Mouse (Mus musculus) liver (tissue): ENCODE measurements around the gene Phactr3.
A peak's percentile ranks its signal among the peaks of the same experiment; 100 is the strongest.

Experiments used
- DNase-seq: peaks from one replicate; pipeline ENCODE4 v3.0.0-alpha.2; 2020; ENCODE audit warnings: mixed read lengths

Gene Phactr3

DNA sequence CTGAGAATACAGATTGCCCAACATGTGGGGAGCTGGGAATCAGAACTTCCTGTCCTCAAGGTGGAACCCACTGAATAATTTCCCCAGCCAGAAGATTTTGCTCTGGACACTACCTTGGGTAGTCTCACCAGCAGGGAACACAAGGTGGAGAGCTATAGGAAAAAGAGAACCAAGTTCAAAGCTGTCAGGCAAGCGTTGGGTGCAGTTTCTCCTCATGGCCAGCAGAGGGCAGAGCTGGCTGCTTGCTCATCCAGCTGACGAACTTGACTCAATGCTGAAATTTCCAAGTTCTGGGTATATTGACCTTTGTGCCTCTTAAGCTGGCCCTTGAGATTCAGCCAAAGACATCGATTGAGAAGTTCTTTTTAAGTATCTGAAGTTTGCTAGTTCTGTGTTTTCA lies 18.7 kb downstream of the Phactr3 start:
- DNase-seq = peak; percentile 33

DNA sequence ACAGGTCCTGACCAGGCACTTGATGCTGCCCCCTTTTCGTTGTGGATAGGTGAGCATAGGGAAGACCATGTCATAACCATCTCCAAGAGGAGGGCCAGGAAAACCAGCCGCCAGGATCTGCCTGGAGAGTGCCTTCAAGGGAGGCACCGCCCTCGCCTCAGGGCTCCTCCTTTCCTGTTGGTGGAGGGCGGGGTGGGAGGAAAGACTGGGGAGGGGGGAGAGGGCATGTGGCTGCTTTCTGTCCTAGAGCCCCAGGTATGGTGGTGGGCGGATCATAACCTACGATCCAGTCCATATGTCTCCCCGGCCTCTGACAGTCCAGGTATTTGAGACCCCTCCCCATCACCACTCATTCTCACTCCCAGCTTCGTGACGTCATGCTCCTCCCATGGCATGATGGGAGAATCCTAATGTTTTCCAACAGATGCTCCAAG lies 22.7 kb downstream of the Phactr3 start:
- no peak for DNase-seq

DNA sequence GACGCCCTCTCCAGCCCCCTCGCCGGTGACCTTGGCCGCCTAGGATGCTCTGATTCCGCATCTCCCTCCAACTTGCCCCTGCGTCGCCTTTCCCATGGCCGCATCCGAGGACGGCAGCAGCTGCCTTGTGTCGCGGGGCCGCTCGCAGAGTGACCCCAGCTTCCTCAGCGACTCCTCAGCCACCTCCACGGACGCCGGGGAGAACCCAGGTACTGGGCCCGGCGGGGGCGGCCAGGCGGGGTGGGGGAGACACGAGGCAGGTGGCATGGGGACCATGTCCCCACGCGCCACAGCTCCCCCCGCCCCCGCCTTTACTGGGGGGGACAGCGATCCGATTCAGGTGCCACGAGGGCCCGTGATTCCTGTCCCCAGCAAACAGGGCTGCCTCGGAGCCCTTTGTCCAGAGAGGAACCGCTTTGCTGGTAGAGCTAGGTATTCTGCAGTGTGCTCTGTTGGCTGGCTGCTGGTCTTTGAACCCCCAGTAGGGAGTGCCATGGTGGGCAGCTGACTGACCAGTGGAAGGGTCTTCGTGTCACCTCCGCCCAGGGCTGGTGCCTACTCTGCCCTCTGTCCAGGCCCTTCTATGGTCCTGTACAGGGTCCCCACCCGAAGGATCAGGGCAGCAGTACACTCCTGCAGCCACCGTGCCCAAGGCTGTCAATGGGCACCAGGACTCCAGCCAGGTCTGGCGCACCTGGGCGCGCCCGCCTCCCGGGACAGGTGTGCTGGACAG lies 23.7 kb downstream of the Phactr3 start:
- no peak for DNase-seq

DNA sequence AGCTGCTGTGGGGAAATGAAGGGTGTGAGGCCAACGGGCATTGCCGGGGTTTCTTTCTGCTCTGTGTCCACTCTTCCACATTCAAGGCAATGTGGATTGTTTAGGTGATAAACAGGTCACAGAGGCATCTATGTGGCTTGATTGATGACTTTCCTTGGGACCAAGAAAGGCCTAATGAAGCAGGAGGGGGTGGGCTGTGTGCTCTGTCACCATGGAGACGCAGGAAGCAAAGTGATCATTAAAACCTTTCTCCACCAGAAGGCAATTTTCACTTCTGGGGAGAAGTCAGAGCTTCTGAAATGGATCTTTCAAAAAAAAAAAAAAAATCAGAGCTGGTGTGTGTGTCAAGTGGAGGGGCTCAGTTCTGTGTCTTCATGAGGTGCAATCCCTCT lies 24.2 kb downstream of the Phactr3 start:
- DNase-seq = no peak

DNA sequence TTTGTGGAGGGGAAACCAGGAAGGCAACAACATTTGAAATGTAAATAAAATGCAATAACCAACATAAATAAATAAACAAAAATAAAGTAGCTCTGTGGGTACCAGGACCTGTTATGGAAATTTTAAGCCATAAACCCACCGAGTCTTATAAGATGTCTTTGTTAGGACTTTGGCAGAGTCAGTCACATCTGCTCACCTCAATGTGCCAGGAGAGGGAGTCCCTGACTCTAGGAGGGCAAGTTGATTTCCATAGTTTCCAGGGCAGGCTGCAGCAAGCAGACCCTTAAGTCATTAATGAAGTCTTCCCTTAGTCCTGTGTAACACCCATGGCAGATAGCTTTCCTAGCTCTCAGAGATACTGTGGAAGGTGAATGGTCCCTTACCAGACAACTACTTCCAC lies 25.1 kb downstream of the Phactr3 start:
- DNase-seq = no peak

DNA sequence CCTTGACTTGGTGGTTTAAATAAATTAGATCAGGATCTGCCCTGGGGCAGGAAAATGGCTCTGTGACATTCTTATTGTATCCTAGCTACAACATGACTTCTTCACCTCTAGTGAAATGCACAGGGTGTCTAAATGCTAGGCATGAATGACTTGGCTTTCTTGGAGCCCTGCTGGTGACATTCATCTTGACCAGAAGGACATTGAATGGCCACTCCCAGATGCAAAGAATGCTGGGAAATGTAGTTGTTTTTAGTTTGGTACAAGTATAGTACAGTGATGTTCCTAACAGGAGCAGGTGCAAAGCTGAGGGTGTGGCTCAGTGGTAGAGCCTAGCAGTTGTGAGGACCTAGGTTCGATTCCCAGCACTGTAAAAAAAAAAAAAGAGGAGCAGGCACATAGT lies 30.5 kb downstream of the Phactr3 start:
- DNase-seq = no peak

DNA sequence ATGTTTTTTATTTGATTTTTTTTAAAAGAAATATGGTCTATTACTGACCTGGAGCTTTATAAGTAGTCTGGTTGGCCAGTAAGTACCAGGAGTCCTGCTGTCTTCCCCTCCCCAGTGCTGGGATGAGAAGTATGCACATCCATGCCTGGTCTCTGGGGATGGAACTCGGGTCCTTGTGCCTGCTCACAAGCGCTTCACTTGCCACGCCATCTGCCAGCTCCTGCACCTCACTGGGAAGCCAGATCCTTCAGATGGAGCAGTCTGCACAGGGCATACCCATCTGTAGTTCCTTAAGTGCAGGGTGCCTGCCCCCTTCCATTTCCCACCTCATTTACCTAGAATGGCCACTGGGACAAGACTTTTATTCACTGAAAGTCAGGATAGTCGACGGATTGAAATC lies 31.9 kb downstream of the Phactr3 start:
- no peak for DNase-seq

DNA sequence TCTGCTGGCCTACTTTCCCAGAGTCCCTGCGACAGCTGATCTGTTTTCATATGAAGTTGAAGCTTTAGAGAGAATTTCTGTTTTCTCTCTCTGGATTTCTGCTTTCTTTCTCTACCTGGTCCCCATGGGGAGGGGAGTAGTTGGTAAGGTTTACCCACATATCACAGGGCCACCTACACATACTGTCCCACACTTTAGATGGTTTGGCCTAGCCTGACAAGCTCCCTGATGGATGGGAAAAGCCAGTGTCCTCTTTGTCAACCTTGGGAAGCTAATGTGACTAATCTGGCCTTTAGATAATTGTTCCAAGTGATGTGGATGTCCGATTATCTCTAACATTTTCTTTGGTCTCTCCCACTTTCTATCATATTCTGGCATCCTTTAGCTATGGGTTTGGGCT lies 34.8 kb downstream of the Phactr3 start:
- no peak for DNase-seq

DNA sequence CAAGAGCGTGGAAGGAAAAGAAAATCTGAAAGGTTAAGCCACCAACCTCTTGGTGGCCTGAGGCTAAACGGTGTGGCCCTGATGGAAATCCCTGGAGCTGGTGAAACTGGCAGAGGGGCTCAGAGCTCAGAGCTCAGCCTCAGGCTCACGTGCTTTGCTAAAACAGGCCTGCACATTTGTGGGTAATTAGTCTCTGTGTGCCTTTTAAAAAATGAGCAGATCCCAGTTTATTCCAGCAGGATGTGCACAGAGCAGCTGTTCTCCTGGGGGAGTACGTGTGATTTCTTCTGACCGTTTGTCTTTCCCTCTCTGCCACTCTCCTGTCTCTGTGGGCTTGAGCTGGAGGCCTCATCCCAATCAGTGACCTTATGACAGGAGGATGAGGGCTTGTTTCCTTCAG lies 35.4 kb downstream of the Phactr3 start:
- no peak for DNase-seq

DNA sequence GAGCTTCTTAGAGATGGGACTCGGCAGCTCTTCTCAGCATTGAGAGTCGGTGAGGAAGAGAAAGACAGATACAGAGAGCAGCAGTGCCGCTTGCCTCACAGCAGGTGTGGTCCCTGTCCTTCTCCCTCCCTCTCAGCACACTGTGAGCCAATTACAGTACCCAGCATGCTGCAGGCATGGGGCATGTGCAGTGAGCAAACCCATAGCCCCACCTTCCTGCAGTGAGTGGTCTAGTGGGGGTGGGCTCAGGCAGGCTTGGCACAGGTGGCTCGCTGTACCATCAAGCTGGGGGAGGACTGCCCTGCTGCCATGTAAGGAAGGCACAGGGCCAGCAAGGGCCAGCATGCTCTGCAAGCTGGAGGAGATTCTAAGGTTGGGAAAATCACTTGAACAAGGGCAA lies 35.8 kb downstream of the Phactr3 start:
- DNase-seq = no peak

DNA sequence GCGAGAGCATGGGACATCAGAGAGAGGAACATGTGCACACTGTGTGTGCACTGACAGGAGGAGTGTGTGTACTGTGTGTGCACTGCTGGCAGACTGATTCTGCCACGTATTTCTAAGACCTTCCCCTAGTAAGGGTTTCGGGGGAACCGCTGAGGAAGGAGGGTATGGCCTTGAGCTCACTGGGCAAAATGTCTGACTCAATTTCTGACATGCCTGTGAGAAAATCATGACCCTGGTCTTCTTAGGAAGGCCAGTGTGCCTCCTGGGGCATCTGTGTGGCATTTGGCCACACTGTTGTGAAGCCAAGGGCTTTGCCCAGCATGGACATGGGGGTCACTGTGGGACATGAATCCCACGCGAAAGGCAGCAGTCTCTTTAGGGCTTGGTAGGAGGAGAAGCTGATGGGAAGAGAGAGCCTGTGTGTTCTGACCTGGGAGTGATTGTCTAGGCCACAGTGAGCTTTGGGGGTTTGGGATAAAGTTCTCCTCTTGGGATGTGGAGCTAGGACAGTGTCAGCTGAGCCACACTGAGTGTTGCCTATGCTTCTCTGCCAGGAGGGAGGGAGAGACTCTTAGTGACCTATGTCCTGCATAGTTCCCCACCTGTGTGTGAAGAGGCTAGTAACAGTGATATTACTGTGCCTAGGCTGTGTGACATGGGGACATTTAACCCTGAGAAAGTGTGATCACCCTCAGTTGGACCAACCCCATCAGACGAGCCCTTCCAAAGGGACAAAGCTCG lies 36.6 kb downstream of the Phactr3 start:
- no peak for DNase-seq

DNA sequence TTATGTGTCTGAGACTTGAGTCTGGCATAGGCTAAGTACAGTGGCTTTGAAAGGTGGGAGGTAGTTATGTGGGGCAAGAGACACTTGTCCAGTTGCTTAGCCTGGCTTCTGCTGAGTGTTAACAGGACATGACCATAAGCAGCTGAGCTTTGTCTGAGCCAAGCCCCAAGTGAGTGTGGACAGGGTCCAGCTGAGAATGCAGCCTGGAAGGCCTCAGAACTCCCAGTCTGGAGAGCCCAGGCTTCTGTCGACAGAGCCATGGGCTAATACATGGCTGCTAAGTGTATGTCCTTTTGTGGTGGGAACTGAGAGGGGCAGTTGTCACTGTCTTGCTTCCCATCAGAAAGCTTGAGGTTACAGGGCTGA lies 37.1 kb downstream of the Phactr3 start:
- DNase-seq = no peak

DNA sequence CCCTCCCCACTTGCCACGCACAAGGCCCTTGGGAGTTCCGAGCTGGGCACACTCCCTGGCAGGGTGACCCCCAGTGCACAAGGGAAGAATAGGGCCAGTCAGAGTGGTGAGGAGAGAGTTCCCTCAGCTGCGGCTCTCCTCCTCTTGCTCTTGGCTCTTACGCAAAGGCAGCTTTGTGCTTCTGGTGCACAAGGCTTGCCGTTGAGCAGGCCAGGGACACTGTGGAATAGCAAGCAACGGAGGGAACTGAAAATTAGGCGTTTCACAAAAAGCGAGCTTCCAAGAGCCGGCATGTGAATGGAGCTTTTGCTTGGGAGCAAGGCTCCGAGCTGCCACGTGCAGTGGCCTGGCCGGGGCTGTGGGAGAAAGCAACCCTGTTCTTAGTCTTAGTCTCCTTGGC lies 40.2 kb downstream of the Phactr3 start:
- no peak for DNase-seq

DNA sequence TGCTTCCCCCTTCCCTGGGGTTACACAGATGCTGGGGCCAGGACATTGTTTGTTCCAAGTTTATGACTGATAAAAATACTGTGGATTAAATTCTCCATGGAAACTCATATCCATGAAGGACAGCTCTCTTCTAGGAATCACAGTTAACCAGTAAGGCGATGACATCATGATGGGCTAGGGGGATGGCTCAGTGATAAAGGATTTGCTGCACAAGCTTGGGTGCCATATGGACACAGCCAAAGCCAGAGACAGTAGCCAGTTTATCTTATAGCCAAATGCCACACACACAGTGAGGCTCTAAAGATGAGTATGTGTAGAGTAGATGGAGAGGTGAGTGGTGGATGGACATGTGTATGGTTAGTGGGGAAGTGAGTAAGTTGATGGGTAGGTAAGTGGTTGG lies 45.2 kb downstream of the Phactr3 start:
- no peak for DNase-seq

DNA sequence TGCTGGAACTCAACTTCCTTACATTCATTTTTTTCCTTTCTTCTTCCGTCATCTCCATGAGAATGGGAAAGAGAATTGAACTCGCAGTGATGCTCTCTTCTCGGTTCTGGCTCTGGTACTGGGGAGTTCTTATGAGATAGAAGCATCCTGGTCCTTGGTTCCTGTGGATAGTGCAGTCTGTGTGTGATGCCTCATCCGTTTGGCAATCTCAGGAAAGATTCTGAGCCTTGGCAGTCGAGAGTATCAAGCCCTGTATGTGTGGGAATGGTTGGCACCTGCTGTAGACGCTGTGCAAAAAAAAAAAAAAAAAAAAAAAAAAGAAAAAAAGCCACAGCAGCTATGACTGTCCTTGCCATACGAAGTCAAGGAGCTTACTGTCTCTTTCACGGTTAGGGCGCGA lies 47.2 kb downstream of the Phactr3 start:
- DNase-seq = no peak

DNA sequence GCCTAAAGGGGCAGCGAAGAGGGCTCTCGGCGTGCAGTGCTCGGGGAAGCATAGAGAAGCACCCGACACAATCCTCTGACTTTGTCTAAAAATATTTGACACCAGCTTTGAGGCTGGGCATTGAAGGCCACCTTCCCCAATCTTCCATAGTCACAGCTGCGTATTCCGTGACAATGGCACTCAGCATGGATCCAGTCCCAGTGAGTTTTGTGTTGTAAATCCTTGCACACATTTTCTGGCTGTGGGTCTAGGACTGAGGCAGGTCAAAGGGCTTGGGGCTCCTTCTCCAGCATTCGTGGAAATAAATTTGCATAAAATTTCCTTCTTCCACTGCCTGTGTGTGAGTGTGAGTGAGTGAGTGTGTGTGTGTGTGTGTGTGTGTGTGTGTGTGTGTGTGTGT lies 51.2 kb downstream of the Phactr3 start:
- DNase-seq = no peak

DNA sequence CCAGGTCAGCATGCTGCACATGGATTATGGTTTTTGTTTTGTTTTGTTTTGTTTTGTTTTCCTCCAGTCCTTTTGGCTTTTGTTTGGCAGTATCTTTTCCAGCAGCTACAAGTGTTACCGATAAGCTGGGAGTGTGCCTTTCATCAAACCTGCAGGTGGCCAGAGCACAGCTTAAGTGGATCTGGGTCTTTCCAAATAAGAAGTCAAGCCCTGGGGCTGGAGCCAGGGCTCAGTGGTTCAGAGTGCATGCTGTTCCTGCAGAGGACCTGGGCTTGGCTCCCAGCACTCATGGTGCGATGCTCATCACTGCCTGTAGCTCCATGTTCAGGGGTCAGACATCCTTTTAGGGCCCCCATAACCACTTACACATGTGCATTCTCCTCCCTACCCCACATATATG lies 55.2 kb downstream of the Phactr3 start:
- DNase-seq = no peak

DNA sequence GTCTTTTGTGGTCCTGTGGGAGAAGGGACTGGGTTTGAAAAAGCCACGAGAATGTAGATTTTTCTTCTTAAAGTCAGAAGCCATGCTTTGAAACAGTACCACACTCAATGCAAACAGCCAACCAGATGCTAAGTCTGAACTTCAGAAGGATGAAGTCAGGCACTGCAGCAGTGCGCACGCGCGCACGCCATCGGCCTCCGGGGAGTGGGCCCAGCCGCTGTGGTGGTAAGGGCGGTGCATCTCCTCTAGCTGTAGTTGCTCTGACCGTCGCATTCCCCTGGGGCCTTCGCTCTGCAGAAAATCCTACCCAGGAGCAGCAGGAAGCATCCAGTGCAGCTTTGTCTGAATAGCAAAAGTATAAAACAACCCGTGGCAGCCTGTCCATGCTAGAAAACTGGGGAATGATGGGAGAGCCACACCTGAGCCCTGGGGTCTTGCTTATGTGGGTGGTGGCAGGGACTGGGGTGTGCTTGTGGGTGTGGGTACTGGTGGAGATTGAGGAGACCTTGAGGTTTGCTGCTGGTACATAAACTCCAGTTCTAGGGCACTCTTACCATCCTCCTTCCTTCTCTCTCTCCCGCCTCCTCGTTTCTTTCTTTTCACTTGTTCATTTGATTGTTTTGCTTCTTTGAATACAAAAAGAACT lies 56.6 kb downstream of the Phactr3 start:
- peak; percentile 10 for DNase-seq

DNA sequence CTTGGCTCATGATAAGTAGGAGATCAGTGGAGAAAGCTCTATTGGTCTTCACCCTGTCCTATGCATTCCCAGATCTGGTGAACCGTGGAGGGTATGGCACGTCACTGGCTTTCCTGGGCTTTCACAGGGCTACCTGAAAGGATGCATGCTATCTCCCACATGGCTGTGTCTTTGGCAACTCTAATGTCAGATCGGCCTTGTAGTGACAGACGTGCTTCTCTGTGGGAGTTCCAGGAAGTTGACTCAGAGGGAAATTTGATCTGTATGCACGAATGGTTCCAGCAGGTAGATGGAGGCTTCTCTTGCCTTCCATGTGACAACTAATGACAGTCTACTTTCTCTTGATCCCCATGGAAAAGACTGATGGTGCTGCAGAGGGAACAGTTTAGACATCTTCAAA lies 65.5 kb downstream of the Phactr3 start:
- DNase-seq = no peak

DNA sequence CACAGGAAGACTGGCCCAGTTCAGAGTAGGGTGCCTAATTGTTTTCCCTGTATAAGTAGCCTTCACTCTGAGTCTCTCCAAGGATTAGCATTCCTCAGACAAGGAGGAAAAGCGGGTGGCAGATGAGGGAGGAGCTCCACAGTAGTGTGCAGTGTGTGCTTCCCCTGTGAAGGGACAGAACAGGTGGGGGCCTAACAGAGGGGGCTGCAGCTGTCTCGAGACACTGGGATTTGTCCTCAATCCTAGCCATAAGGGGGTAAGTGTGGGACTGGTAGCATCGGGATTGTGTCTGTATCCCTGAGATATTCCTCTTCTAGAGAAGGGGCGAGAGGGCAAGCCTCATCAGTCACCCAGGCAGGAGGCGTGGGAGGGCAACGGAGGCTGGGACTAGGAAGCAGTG lies 66.1 kb downstream of the Phactr3 start:
- DNase-seq = no peak

DNA sequence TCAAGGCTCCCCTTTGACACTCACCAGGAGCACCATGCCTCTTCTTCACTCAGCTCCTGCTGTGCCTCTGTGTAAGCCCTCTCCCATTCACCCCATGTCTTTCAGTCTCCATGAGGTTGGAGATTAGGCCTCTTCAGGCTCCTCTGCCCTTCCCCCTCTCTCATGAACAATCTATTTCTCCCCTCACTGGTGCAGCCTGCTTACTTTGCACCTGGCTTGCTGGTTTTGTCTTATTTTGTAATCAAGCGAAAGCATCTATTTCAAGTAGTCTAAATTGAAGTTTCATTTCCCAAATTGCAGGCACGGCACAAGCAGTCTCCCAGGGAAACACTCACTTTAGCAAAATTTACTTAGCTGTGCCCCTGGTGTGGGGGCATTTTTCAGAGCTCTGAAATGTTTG lies 70.2 kb downstream of the Phactr3 start:
- DNase-seq = no peak

DNA sequence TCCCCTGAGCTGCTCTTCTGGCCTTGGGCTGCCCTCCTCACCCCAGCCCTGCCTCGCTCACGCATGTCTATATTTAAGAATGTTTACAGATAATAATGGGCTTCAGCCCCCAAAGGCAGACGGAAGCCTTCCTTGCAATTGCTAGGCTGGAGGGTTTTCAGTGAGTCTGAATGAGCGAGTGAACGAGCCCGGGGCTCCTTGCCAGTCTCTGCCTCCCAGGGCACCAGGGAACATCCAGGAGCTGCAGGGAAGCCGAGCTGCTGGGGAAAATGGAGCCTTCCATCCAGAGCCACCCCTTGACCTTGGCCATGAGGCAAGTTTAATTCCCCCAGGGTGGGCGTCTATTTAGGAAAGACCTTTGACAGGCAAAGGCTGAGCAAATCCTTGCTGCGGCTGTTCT lies 74.1 kb downstream of the Phactr3 start:
- no peak for DNase-seq

DNA sequence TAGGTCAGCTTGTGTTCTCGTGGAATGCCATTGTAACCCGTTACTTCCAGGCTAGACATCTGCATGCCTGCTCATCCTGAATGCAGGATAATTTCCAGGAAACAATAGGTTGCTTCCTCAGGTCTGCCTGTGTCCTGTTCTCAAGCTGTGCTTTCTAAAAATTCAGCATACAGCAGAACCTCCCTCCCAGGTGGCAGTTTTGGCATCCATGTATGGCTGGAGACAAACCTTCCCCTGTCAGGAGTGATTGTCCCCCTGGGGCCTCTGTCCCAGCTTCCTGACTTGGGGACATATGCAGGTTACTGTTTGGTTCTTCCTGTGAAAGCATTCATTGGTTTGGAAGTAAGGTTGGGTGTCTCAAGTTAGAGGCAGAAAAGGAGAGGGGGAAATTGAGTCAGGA lies 74.7 kb downstream of the Phactr3 start:
- no peak for DNase-seq

DNA sequence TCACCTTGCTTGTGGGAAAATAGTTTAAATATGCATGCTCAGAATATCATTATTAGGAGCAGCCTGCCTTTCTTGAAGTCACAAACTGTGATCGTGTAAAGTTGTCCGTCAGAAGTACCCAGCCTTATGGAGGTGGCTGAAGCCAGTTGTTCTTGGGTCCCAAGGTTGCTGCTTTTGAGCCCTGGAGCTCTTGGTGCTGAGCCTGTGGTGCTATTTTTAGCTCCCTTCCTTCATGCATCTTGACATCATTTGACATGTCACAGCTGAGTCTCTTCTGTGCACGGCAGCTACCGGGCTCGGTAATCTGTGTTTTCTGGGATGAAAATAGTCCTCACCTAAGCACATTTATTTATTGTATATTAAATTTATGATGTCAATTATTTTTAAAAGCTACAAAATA lies 76.1 kb downstream of the Phactr3 start:
- no peak for DNase-seq
